Mouse (Mus musculus) midbrain, postnatal 0 days (tissue): ENCODE data around the gene Tkfc. TPM values are rescaled to one million over a fixed set of nuclear protein-coding genes. Genes with fewer than 3 reads are reported as not detected.
"Not testable (repeated sequence)": the region's sequence is repeated elsewhere in the genome, so short reads cannot be mapped to it uniquely, and the experiment has no call there.

Experiments used
- ATAC-seq: fragments of 200-750 bp; cut with Nextera tagmentation; 2 replicates; pipeline ENCODE4 v1.8.0; 2017; ENCODE audit warnings: moderate number of reproducible peaks, mild to moderate bottlenecking, moderate TSS enrichment, moderate library complexity; ENCODE audit not compliant: low FRiP score
- DNase-seq: peaks from one replicate; pipeline ENCODE4 v3.0.0-alpha.2; 2015; ENCODE audit warnings: low spot score
- H3K27ac ChIP-seq: fragments of 300-500 bp; sonication (generic); 2 replicates; pipeline ENCODE4 v1.5.1; 2014; ENCODE audit warnings: low read depth, mild to moderate bottlenecking, low read length, mixed read lengths
- H3K27me3 ChIP-seq: fragments of 300-500 bp; sonication (generic); 2 replicates; pipeline ENCODE4 v1.6.1; 2014; ENCODE audit warnings: low read length, control low read depth, mixed read lengths; ENCODE audit not compliant: insufficient read depth
- H3K36me3 ChIP-seq: fragments of 300-500 bp; sonication (generic); 2 replicates; pipeline ENCODE4 v1.6.1; 2014; ENCODE audit warnings: low read length, control low read depth, mixed read lengths; ENCODE audit not compliant: insufficient read depth
- H3K4me1 ChIP-seq: fragments of 300-500 bp; sonication (generic); 2 replicates; pipeline ENCODE4 v1.6.1; 2014; ENCODE audit warnings: mild to moderate bottlenecking, control low read depth, antibody characterized with exemption, low read length, mixed read lengths; ENCODE audit not compliant: insufficient read depth
- H3K4me2 ChIP-seq: fragments of 300-500 bp; sonication (generic); 2 replicates; pipeline ENCODE4 v1.6.1; 2014; ENCODE audit warnings: low read depth, mild to moderate bottlenecking, low read length, mixed read lengths; ENCODE audit not compliant: poor library complexity, severe bottlenecking
- H3K4me3 ChIP-seq: fragments of 300-500 bp; sonication (generic); 2 replicates; pipeline ENCODE4 v1.5.1; 2014; ENCODE audit warnings: low read depth, mild to moderate bottlenecking, low read length, moderate library complexity
- H3K9ac ChIP-seq: fragments of 300-500 bp; sonication (generic); replicated peaks from 2 replicates; pipeline ENCODE4 v1.6.1; 2014; ENCODE audit warnings: mild to moderate bottlenecking, low read length, moderate library complexity, mixed read lengths; ENCODE audit not compliant: poor library complexity, severe bottlenecking
- H3K9me3 ChIP-seq: fragments of 300-500 bp; sonication (generic); 2 replicates; pipeline ENCODE4 v1.6.1; 2016; ENCODE audit warnings: low read length, control low read depth
- CTCF ChIP-seq: IDR thresholded peaks from 2 replicates; pipeline ENCODE4 v1.5.1; 2016; ENCODE audit warnings: antibody characterized with exemption, mild to moderate bottlenecking
- WGBS: fragments of 180-500 bp; shearing (Covaris S2); extraction: QIAGEN DNeasy Blood & Tissue Kit; methylation state at CpG from one replicate; pipeline ENCODE4 v1.1.7; 2014; 5-methylcytosine and 5-hydroxymethylcytosine counted together
- polyA plus RNA-seq: library from polyadenylated mRNA; unstranded; fragments of >200 nt; fragmentation: Nextera tagmentation; extraction: Ambion mirVana; gene quantifications from 2 replicates; pipeline ENCODE4 v1.2.1, GENCODE M21; 2015
- total RNA-seq: library from RNA; depleted of rRNA; stranded (reverse); fragments of >200 nt; gene quantifications from 2 replicates; pipeline ENCODE4 v1.2.3, GENCODE M21; 2014

Tkfc gene
- total and polyA plus RNA-seq, 2 experiments from 2014 or later, result 11.1 to 19.5 TPM

- no peak for DNase-seq
- Histone ChIP-seq H3K36me3 (0 out of 2 replicates have a peak, but pooled peaks cover 6% of the 10 kb centered on the region), H3K4me2 (no peak overlapping the region), H3K27me3 (no peaks in the 10 kb centered on the region), H3K4me3 (no peak overlapping the region), H3K27ac (no peak overlapping the region), H3K4me1 (no peaks in the 10 kb centered on the region), H3K9ac (no peak overlapping the region), H3K9me3 (no peaks in the 10 kb centered on the region)
- 83% methylated on average over 6 of the region's 6 CpGs for WGBS
- no peak for ATAC-seq
- no peak for TF ChIP-seq CTCF
Measured at GRCm38 (mm10) chr19:10564278-10564677, 41.2 kb downstream of the Tkfc start.

GRCm38 (mm10) chr19:10562351-10562750, 43.1 kb downstream of the Tkfc start:
- H3K9ac ChIP-seq, result no peak overlapping the region
- no peaks in the 10 kb centered on the region for H3K27me3 ChIP-seq
- no peaks in the 10 kb centered on the region for H3K36me3 ChIP-seq
- 67% methylated on average over 5 of the region's 5 CpGs for WGBS
- H3K27ac ChIP-seq, result no peak overlapping the region
- H3K9me3 ChIP-seq, result no peaks in the 10 kb centered on the region
- DNase-seq (no peak), ATAC-seq (no peak)
- TF ChIP-seq CTCF, result no peak
- H3K4me2 ChIP-seq, result no peak overlapping the region
- no peak overlapping the region for H3K4me3 ChIP-seq
- no peaks in the 10 kb centered on the region for H3K4me1 ChIP-seq

- no peak overlapping the region for H3K4me2 ChIP-seq
- H3K4me3 ChIP-seq, result no peak overlapping the region
- H3K27me3 ChIP-seq, result no peaks in the 10 kb centered on the region
- no peak for TF ChIP-seq CTCF
- DNase-seq (no peak), ATAC-seq (no peak)
- no peaks in the 10 kb centered on the region for H3K9me3 ChIP-seq
- H3K27ac ChIP-seq, result no peak overlapping the region
- H3K4me1 ChIP-seq, result peaks cover 2% of the 10 kb centered on the region; the same call in 1 of the 2 replicates
- no peak overlapping the region for H3K9ac ChIP-seq
- no peaks in the 10 kb centered on the region for H3K36me3 ChIP-seq
- WGBS, result 67% methylated on average over 6 of the region's 6 CpGs
Measured at GRCm38 (mm10) chr19:10561558-10562314, 43.7 kb downstream of the Tkfc start.

GRCm38 (mm10) chr19:10560108-10560507, 45.3 kb downstream of the Tkfc start:
- no peaks in the 10 kb centered on the region for H3K9me3 ChIP-seq
- DNase-seq (peak; percentile 56), ATAC-seq (no peak)
- no peak overlapping the region for H3K9ac ChIP-seq
- H3K27me3 ChIP-seq, result no peaks in the 10 kb centered on the region
- peaks cover 10% of the 10 kb centered on the region; the same call in 1 of the 2 replicates for H3K4me1 ChIP-seq
- peak; percentile 54 for TF ChIP-seq CTCF
- H3K36me3 ChIP-seq, result no peaks in the 10 kb centered on the region
- H3K4me2 ChIP-seq, result no peak overlapping the region
- WGBS, result 32% methylated on average over 5 of the region's 5 CpGs
- H3K27ac ChIP-seq, result no peak overlapping the region
- no peak overlapping the region for H3K4me3 ChIP-seq

GRCm38 (mm10) chr19:10557837-10558375, 47.5 kb downstream of the Tkfc start:
- not testable (repeated sequence) for DNase-seq, H3K36me3 ChIP-seq, H3K27me3 ChIP-seq, H3K27ac ChIP-seq, H3K4me2 ChIP-seq, H3K9ac ChIP-seq, ATAC-seq, H3K4me3 ChIP-seq, H3K9me3 ChIP-seq
- 71% methylated on average over 4 of the region's 4 CpGs for WGBS
- peaks cover 14% of the 10 kb centered on the region; the same call in 1 of the 2 replicates for H3K4me1 ChIP-seq

GRCm38 (mm10) chr19:10557430-10557829, 48.0 kb downstream of the Tkfc start:
- no peak overlapping the region for H3K4me3 ChIP-seq
- peaks cover 14% of the 10 kb centered on the region; the same call in 1 of the 2 replicates for H3K4me1 ChIP-seq
- no peak overlapping the region for H3K9ac ChIP-seq
- no peak overlapping the region for H3K4me2 ChIP-seq
- H3K9me3 ChIP-seq, result no peaks in the 10 kb centered on the region
- 85% methylated on average over 2 of the region's 2 CpGs for WGBS
- ATAC-seq, result no peak
- no peak for DNase-seq
- H3K27me3 ChIP-seq, result no peaks in the 10 kb centered on the region
- no peaks in the 10 kb centered on the region for H3K36me3 ChIP-seq
- TF ChIP-seq CTCF, result no peak
- no peak overlapping the region for H3K27ac ChIP-seq
